Mouse (Mus musculus) forebrain, embryonic 14.5 days (tissue): ENCODE data around the gene Heyl. TPM values are rescaled to one million over a fixed set of nuclear protein-coding genes. Genes with fewer than 3 reads are reported as not detected.
A peak's percentile ranks its signal among the peaks of the same experiment; 100 is the strongest.

Experiments used
- ATAC-seq: fragments of 200-750 bp; cut with Nextera tagmentation; 2 replicates; pipeline ENCODE4 v1.8.0; 2017; ENCODE audit warnings: mild to moderate bottlenecking, moderate library complexity
- DNase-seq: peaks from one replicate; pipeline ENCODE4 v3.0.0-alpha.2; 2015; ENCODE audit warnings: low spot score
- H3K27ac ChIP-seq: fragments of 300-500 bp; sonication (generic); 2 replicates; pipeline ENCODE4 v1.5.1; 2014; ENCODE audit warnings: low read depth, mild to moderate bottlenecking, control low read depth, low read length, moderate library complexity
- H3K27me3 ChIP-seq: fragments of 300-500 bp; sonication (generic); replicated peaks from 2 replicates; pipeline ENCODE4 v1.6.1; 2014; ENCODE audit warnings: low read length, control low read depth, mixed read lengths; ENCODE audit not compliant: control insufficient read depth, insufficient read depth
- H3K36me3 ChIP-seq: fragments of 300-500 bp; sonication (generic); 2 replicates; pipeline ENCODE4 v1.6.1; 2014; ENCODE audit warnings: low read length, control low read depth; ENCODE audit not compliant: control insufficient read depth, insufficient read depth
- H3K4me1 ChIP-seq: fragments of 300-500 bp; sonication (generic); 2 replicates; pipeline ENCODE4 v1.6.1; 2014; ENCODE audit warnings: antibody characterized with exemption, low read length, control low read depth; ENCODE audit not compliant: control insufficient read depth, insufficient read depth
- H3K4me2 ChIP-seq: fragments of 300-500 bp; sonication (generic); 2 replicates; pipeline ENCODE4 v1.6.1; 2014; ENCODE audit warnings: mild to moderate bottlenecking, control low read depth, low read length
- H3K4me3 ChIP-seq: fragments of 300-500 bp; sonication (generic); 2 replicates; pipeline ENCODE4 v1.5.1; 2014; ENCODE audit warnings: low read depth, low read length, control low read depth
- H3K9ac ChIP-seq: fragments of 300-500 bp; sonication (generic); 2 replicates; pipeline ENCODE4 v1.6.1; 2014; ENCODE audit warnings: mild to moderate bottlenecking, low read length, control low read depth, moderate library complexity
- H3K9me3 ChIP-seq: fragments of 300-500 bp; sonication (generic); replicated peaks from 2 replicates; pipeline ENCODE4 v1.6.1; 2016; ENCODE audit warnings: low read length, control low read depth, mixed read lengths; ENCODE audit not compliant: control insufficient read depth
- WGBS: fragments of 180-500 bp; shearing (Covaris S2); extraction: QIAGEN DNeasy Blood & Tissue Kit; methylation state at CpG from one replicate; pipeline ENCODE4 v1.1.7; 2014; 5-methylcytosine and 5-hydroxymethylcytosine counted together
- polyA plus RNA-seq: library from polyadenylated mRNA; unstranded; fragments of >200 nt; fragmentation: Nextera tagmentation; extraction: Ambion mirVana; gene quantifications from 2 replicates; pipeline ENCODE4 v1.2.1, GENCODE M21; 2014

The Heyl gene
- polyA plus RNA-seq, 1 experiment from 2014 or later = 6.7 TPM

- H3K9me3 ChIP-seq = no peaks in the 10 kb centered on the region
- no peaks in the 10 kb centered on the region for H3K36me3 ChIP-seq
- no peak overlapping the region for H3K9ac ChIP-seq
- DNase-seq = no peak
- ATAC-seq = no peak
- H3K4me2 ChIP-seq = no peak overlapping the region
- no peak overlapping the region for H3K4me3 ChIP-seq
- WGBS = 66% methylated on average over 6 of the region's 6 CpGs
- H3K27ac ChIP-seq = no peak overlapping the region
- H3K4me1 ChIP-seq = peaks cover 7% of the 10 kb centered on the region; the same call in 1 of the 2 replicates
- peaks cover 39% of the 10 kb centered on the region for H3K27me3 ChIP-seq
Observed at GRCm38 (mm10) chr4:123237386-123238266, 4.3 kb downstream of the Heyl start.

- peaks cover 27% of the 10 kb centered on the region for H3K27me3 ChIP-seq
- H3K27ac ChIP-seq = no peak overlapping the region
- peak overlapping the region; percentile 48 for H3K9ac ChIP-seq
Observed at GRCm38 (mm10) chr4:123239361-123240203, 6.2 kb downstream of the Heyl start.

GRCm38 (mm10) chr4:123246221-123246620, 12.9 kb downstream of the Heyl start:
- Histone ChIP-seq H3K4me3 (no peak overlapping the region), H3K9me3 (no peaks in the 10 kb centered on the region), H3K27ac (no peak overlapping the region), H3K4me2 (no peak overlapping the region), H3K27me3 (no peaks in the 10 kb centered on the region), H3K9ac (no peak overlapping the region), H3K36me3 (no peaks in the 10 kb centered on the region), H3K4me1 (no peaks in the 10 kb centered on the region)
- no peak for ATAC-seq
- no peak for DNase-seq
- 83% methylated on average over 7 of the region's 7 CpGs for WGBS

More at GRCm38 (mm10) chr4:123239361-123240203, 6.2 kb downstream of the Heyl start:
- DNase-seq (no peak), ATAC-seq (no peak; the same call in 1 of the 2 replicates)
- Histone ChIP-seq H3K36me3 (no peaks in the 10 kb centered on the region), H3K9me3 (no peaks in the 10 kb centered on the region), H3K4me1 (0 out of 2 replicates have a peak, but pooled peaks cover 2% of the 10 kb centered on the region), H3K4me3 (peak overlapping the region; percentile 21), H3K4me2 (peak overlapping the region; percentile 47)
- WGBS = 8% methylated on average over 55 of the region's 58 CpGs

DNA sequence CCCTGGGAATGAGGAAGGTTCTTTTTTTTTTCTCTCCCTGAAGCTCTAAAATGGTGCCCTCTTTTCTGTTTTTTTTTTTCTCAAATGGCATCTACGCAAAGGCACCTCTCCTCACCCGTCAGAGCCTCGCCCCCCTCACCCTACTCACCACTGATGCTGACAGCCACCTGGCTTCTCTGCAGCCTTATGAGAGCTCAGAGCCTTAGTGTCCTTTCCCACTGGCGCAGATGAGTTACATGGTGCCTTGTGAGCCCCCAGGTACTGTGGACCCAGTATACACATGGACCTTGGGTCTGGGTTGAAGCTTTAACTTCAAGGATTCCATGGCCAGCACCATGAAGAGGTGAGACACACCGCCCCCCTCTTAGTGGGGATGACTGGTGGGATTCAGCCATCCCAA, 13.3 kb downstream of the Heyl start:
- Histone ChIP-seq H3K4me1 (no peaks in the 10 kb centered on the region), H3K4me2 (no peak overlapping the region), H3K9ac (no peak overlapping the region), H3K4me3 (no peak overlapping the region), H3K27ac (no peak overlapping the region), H3K27me3 (no peaks in the 10 kb centered on the region), H3K36me3 (no peaks in the 10 kb centered on the region), H3K9me3 (no peaks in the 10 kb centered on the region)
- no peak for DNase-seq
- 93% methylated on average over 5 of the region's 5 CpGs for WGBS
- no peak for ATAC-seq

- Histone ChIP-seq H3K36me3 (no peaks in the 10 kb centered on the region), H3K9me3 (no peaks in the 10 kb centered on the region), H3K9ac (no peak overlapping the region), H3K4me1 (no peaks in the 10 kb centered on the region), H3K27me3 (no peaks in the 10 kb centered on the region), H3K4me2 (no peak overlapping the region), H3K27ac (no peak overlapping the region), H3K4me3 (no peak overlapping the region)
- WGBS = 73% methylated on average over 7 of the region's 7 CpGs
- no peak for ATAC-seq
- DNase-seq = no peak
Observed at GRCm38 (mm10) chr4:123247147-123247880, 14.0 kb downstream of the Heyl start.

GRCm38 (mm10) chr4:123248971-123249567, 15.7 kb downstream of the Heyl start:
- H3K9me3 ChIP-seq = no peaks in the 10 kb centered on the region
- H3K4me3 ChIP-seq = no peak overlapping the region
- no peak for ATAC-seq
- DNase-seq = no peak
- H3K4me2 ChIP-seq = no peak overlapping the region
- H3K36me3 ChIP-seq = no peaks in the 10 kb centered on the region
- WGBS = 73% methylated on average over 7 of the region's 7 CpGs
- H3K27me3 ChIP-seq = no peaks in the 10 kb centered on the region
- H3K9ac ChIP-seq = no peak overlapping the region
- no peak overlapping the region for H3K27ac ChIP-seq
- no peaks in the 10 kb centered on the region for H3K4me1 ChIP-seq

DNA sequence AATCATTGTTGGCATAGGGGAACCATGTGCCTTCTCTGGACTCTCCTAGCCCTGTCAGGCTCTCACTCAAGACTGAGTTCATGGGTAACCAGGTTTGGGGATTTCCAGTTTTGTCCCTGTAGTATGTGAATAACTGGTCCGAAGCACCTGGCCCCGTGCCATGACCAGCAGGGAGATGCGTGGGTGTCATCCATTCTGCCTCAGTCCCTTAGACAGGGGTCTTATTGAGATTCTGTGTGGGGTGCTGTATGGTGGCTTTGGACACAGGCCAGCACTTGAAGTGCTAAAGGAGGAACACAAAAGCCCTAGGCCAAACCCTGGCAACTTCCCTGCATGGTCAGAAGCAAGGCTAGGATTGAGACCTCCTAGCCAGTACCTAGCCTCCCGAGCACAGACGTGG, 18.9 kb downstream of the Heyl start:
- WGBS = 65% methylated on average over 5 of the region's 5 CpGs
- Histone ChIP-seq H3K4me1 (no peaks in the 10 kb centered on the region), H3K27me3 (no peaks in the 10 kb centered on the region), H3K4me3 (no peak overlapping the region), H3K4me2 (no peak overlapping the region), H3K36me3 (no peaks in the 10 kb centered on the region), H3K27ac (no peak overlapping the region), H3K9me3 (no peaks in the 10 kb centered on the region), H3K9ac (no peak overlapping the region)
- DNase-seq = no peak
- ATAC-seq = no peak

- H3K4me3 ChIP-seq = no peak overlapping the region
- no peaks in the 10 kb centered on the region for H3K36me3 ChIP-seq
- no peak overlapping the region for H3K4me2 ChIP-seq
- no peaks in the 10 kb centered on the region for H3K4me1 ChIP-seq
- ATAC-seq (0 out of 2 replicates have a peak, but pooled peaks have one; percentile 23), DNase-seq (peak; percentile 87)
- no peak overlapping the region for H3K9ac ChIP-seq
- no peaks in the 10 kb centered on the region for H3K27me3 ChIP-seq
- no peak overlapping the region for H3K27ac ChIP-seq
- H3K9me3 ChIP-seq = no peaks in the 10 kb centered on the region
- WGBS = 17% methylated on average over 5 of the region's 5 CpGs
Observed at GRCm38 (mm10) chr4:123254617-123255016, 21.3 kb downstream of the Heyl start.
